Mouse (Mus musculus): ENCODE results near the gene Svip. TPM values are rescaled to one million over a fixed set of nuclear protein-coding genes. Genes with fewer than 3 reads are reported as not detected.

The Svip gene
- total RNA-seq (2021), result 10 to 100 TPM; 24.5 to 24.9 TPM

GRCm38 (mm10) chr7:52005511-52006295, at the start of gene Svip:
Gene Svip (minus strand): TSS chr7:52006018.
- peak; percentile 95 to 96 for DNase-seq (ENCODE audit: extremely low spot score in 1 of 2, low spot score in 2 of 2)
- intact Hi-C loops (cut with DNase I), result no loop called here

- intact Hi-C loops (cut with DNase I), result no loop called here
Measured at GRCm38 (mm10) chr7:52037600-52038582, 32.1 kb upstream of the Svip start.

GRCm38 (mm10) chr7:52024050-52024626, 18.3 kb upstream of the Svip start:
- DNase-seq (ENCODE audit: extremely low spot score in 1 of 2, low spot score in 2 of 2), result no peak
- intact Hi-C loops (cut with DNase I), result no loop called here

More at GRCm38 (mm10) chr7:52037600-52038582, 32.1 kb upstream of the Svip start:
- peak; percentile 33 to 69 for DNase-seq (ENCODE audit: extremely low spot score in 1 of 2, low spot score in 2 of 2)

- intact Hi-C loops (cut with DNase I), result no loop called here
- DNase-seq (ENCODE audit: extremely low spot score in 1 of 2, low spot score in 2 of 2), result no peak
Measured at GRCm38 (mm10) chr7:52022039-52022438, 16.2 kb upstream of the Svip start.

GRCm38 (mm10) chr7:52015628-52016027, 9.8 kb upstream of the Svip start, which contains the start of gene 1700015G11Rik:
Gene 1700015G11Rik (minus strand): TSS chr7:52015728.
- no peak for DNase-seq (ENCODE audit: extremely low spot score in 1 of 2, low spot score in 2 of 2)
- intact Hi-C loops (cut with DNase I), result no loop called here

GRCm38 (mm10) chr7:52015180-52015579, 9.4 kb upstream of the Svip start:
- DNase-seq (ENCODE audit: extremely low spot score in 1 of 2, low spot score in 2 of 2), result no peak
- intact Hi-C loops (cut with DNase I), result no loop called here

GRCm38 (mm10) chr7:52013457-52013856, 7.6 kb upstream of the Svip start:
- no peak for DNase-seq (ENCODE audit: extremely low spot score in 1 of 2, low spot score in 2 of 2)
- intact Hi-C loops (cut with DNase I), result no loop called here

- intact Hi-C loops (cut with DNase I), result no loop called here
- DNase-seq (ENCODE audit: extremely low spot score in 1 of 2, low spot score in 2 of 2), result no peak
Measured at GRCm38 (mm10) chr7:52007138-52007537, 1.3 kb upstream of the Svip start.

GRCm38 (mm10) chr7:52006296-52006630, 445 bp upstream of the Svip start:
- DNase-seq (ENCODE audit: extremely low spot score in 1 of 2, low spot score in 2 of 2), result no peak
- intact Hi-C loops (cut with DNase I), result no loop called here

GRCm38 (mm10) chr7:51991020-51991419, 14.8 kb downstream of the Svip start:
- intact Hi-C loops (cut with DNase I), result no loop called here
- no peak for DNase-seq (ENCODE audit: extremely low spot score in 1 of 2, low spot score in 2 of 2)

GRCm38 (mm10) chr7:51986909-51987308, 18.9 kb downstream of the Svip start:
- intact Hi-C loops (cut with DNase I), result no loop called here
- DNase-seq (ENCODE audit: extremely low spot score in 1 of 2, low spot score in 2 of 2), result no peak

GRCm38 (mm10) chr7:51985763-51986162, 20.1 kb downstream of the Svip start:
- DNase-seq (ENCODE audit: extremely low spot score in 1 of 2, low spot score in 2 of 2), result peak in 1 of 2 experiments; percentile 27
- intact Hi-C loops (cut with DNase I), result no loop called here

GRCm38 (mm10) chr7:51982303-51982702, 23.5 kb downstream of the Svip start:
- intact Hi-C loops (cut with DNase I), result no loop called here
- peak in 1 of 2 experiments; percentile 23 for DNase-seq (ENCODE audit: extremely low spot score in 1 of 2, low spot score in 2 of 2)

GRCm38 (mm10) chr7:51979271-51979670, 26.5 kb downstream of the Svip start:
- intact Hi-C loops (cut with DNase I), result loop anchor here (10.0 kb wide), 1 partner anchor 484 kb away; no protein-coding TSS in a partner anchor

GRCm38 (mm10) chr7:51975181-51975580, 30.6 kb downstream of the Svip start:
- no peak for DNase-seq (ENCODE audit: extremely low spot score in 1 of 2, low spot score in 2 of 2)

More at GRCm38 (mm10) chr7:51979271-51979670, 26.5 kb downstream of the Svip start:
- no peak for DNase-seq (ENCODE audit: extremely low spot score in 1 of 2, low spot score in 2 of 2)

GRCm38 (mm10) chr7:51973526-51973925, 32.3 kb downstream of the Svip start:
- intact Hi-C loops (cut with DNase I), result loop anchor here (5.0 to 10.0 kb wide), 3 partner anchors 111 to 479 kb away; partner anchors contain the start of genes Fancf and Gas2
- DNase-seq (ENCODE audit: extremely low spot score in 1 of 2, low spot score in 2 of 2), result no peak

More at GRCm38 (mm10) chr7:51975181-51975580, 30.6 kb downstream of the Svip start:
- intact Hi-C loops (cut with DNase I), result loop anchor here (10.0 kb wide), 1 partner anchor 480 kb away; no protein-coding TSS in a partner anchor

GRCm38 (mm10) chr7:51973091-51973490, 32.7 kb downstream of the Svip start:
- intact Hi-C loops (cut with DNase I), result loop anchor here (5.0 to 10.0 kb wide), 3 partner anchors 111 to 478 kb away; partner anchors contain the start of genes Fancf and Gas2
- no peak for DNase-seq (ENCODE audit: extremely low spot score in 1 of 2, low spot score in 2 of 2)

GRCm38 (mm10) chr7:51972252-51972855, 33.5 kb downstream of the Svip start:
- intact Hi-C loops (cut with DNase I), result loop anchor here (5.0 to 10.0 kb wide), 3 partner anchors 110 to 478 kb away; partner anchors contain the start of genes Fancf and Gas2
- peak in 1 of 2 experiments; percentile 59 for DNase-seq (ENCODE audit: extremely low spot score in 1 of 2, low spot score in 2 of 2)
